Mouse (Mus musculus) ES-Bruce4 (cell line): Measurements from ENCODE around the gene Rhod.

ENCODE experiments used
- CTCF ChIP-seq: IDR thresholded peaks from one replicate; pipeline ENCODE4 v1.8.1; 2011; ENCODE audit warnings: low read depth, low read length
- EP300 ChIP-seq: IDR thresholded peaks from 2 replicates; pipeline ENCODE4 v1.6.1; 2011; ENCODE audit warnings: low read depth, low read length; ENCODE audit not compliant: insufficient read depth
- POLR2A ChIP-seq: IDR thresholded peaks from one replicate; pipeline ENCODE4 v1.8.1; 2011; ENCODE audit warnings: low read length; ENCODE audit not compliant: insufficient read depth

GRCm38 (mm10) chr19:4383306-4383705 is 55.9 kb downstream of the Rhod start:
- TF ChIP-seq EP300, result no peak
- TF ChIP-seq POLR2A, result no peak
- TF ChIP-seq CTCF, result no peak
